Mouse (Mus musculus) olfactory bulb, adult 2 months (tissue): ENCODE results near the gene Smarcd3.

ENCODE experiments used
- CTCF ChIP-seq: fragments of 200-500 bp; IDR thresholded peaks from 2 replicates; pipeline ENCODE4 v1.5.1; 2012; ENCODE audit warnings: low read depth, mild to moderate bottlenecking, low read length, moderate library complexity; ENCODE audit not compliant: insufficient read depth
- POLR2A ChIP-seq: fragments of 200-500 bp; IDR thresholded peaks from 2 replicates; pipeline ENCODE4 v1.6.1; 2012; ENCODE audit warnings: mild to moderate bottlenecking, low read depth, low read length, moderate library complexity; ENCODE audit not compliant: insufficient read depth

- TF ChIP-seq POLR2A (no peak), CTCF (no peak)
Observed at GRCm38 (mm10) chr5:24593928-24594327, 30.3 kb downstream of the Smarcd3 start.
